Mouse (Mus musculus) adrenal gland, adult 18-20 months (tissue): ENCODE data around the gene Cmya5. TPM values are rescaled to one million over a fixed set of nuclear protein-coding genes. Genes with fewer than 3 reads are reported as not detected.
"Not testable (repeated sequence)": the region's sequence is repeated elsewhere in the genome, so short reads cannot be mapped to it uniquely, and the experiment has no call there.

Experiments
- DNase-seq, 2 experiments: peaks; one replicate each; pipeline ENCODE4 v3.0.0; 2021 to 2022; ENCODE audit warnings: low spot score in 2 of 2
- long read RNA-seq, 2 experiments: library from polyadenylated mRNA; stranded (forward); transcript quantifications; one replicate each; pipeline ENCODE4 v2.0.0; 2021
- total RNA-seq, 2 experiments: library from RNA; stranded (reverse); gene quantifications; 1 replicate in 1 of 2; 2 replicates in 1 of 2; pipeline ENCODE4 v1.2.3; 2021

The Cmya5 gene
- under 1 TPM; 0.20 to 0.99 TPM for total RNA-seq
- long read RNA-seq, experiment 1: 0 reads
- long read RNA-seq, experiment 2: 0 reads

DNA sequence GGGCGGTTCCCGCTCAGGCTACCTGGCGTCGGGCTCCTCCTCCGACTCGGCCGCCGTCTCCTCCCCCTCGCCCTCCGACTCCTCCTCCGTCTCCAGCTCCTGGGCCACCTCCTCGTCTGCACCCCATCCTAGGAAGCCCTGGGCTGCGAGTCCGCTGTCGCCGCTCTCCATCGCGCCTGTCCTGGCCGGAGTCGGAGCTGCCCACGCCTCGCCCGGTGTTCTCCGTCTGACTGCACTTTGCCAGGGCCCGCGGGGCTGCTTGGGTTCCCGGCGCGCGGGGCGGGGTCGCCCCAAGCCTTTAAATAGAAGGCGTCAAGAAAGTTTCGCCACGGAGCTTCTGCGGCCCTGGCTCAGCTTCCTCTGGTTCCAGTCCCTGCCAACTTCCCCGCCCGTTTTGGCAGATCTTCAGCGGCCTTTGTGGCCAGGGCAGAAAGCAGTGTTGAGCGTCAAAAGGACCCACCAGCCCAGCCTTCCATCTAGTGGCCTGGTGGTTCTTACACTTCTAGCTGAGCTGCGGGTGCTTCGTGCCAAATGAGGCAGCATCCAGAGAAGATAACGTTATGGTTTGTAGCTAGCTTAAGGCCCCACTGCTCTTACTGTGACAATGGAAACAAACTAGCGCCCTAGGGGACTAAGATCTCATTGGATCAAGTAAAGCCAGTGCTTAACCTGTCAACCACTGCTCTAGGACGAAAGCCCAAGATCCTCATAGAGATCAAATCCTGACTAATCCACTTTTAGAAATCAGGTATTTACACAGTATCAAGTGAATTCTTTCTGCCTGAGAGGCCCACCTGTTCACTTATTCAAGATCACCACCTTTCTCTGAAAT, at the start of gene Cmya5:
Cmya5 (minus strand) TSS at position 389 of the 832 bp plus-strand sequence.
- peak; percentile 76 to 77 for DNase-seq

DNA sequence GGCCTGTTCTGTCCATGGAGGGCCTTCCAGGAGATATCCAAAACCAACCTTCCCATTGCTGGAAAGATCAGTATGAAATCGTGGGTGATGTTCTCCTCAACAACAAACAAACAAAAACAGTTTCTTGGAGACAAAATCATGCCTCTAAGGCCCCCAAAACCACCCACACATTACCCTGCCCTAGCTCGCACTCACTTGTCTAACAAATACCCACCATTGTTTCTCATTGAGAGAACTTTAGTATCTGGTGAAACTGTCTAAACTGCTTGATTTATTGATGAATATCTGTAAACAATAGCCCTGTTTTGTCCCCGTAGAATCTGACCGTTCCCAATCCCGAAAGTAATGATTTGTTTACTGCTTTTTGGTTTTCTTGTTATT, 48.1 kb upstream of the Cmya5 start:
- DNase-seq: no peak

DNA sequence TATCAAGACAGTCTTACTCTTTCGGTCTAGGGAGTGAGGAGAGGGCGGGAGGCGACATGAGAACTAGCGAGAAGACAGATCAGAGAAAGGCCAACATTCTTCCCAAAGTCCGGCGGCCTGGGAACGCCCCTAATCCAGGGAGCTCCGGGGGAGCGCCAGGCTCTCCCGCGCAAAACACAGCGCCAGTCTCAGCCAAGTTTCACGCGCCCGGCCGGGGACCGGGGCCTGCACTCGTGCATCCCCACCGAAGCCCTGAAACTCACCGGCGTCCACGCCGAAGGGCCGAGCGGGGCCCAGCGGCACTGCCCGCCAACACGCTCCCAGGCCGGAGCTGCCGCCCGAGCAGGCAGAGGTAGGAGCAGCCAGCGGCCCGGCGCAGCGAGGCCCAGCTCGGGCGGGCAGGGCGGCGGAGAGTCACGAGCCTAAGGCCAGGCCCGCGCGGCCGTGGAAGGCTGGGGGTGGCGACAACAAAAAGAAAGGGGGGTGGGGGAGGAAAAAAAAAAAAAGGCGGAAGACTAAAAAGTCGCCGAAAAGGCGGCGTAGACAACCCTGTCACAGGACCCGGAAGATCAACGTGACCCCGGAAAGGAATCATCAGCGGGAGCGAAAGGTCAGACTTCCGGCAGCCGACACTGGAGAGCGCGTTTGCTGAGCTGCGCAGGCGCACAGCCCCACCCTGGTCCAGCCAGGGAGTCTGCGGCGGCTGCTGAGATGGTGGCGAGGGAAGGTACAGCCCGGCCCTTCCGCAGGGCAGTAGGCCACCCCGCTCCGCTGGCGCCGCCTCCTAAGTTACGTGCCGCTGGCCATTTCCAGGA, 47.5 kb upstream of the Cmya5 start, which contains the start of gene Tent2:
Tent2 (minus strand) TSS at position 555 of the 815 bp plus-strand sequence.
- peak; percentile 90 for DNase-seq

- DNase-seq: no peak
These were observed 44.9 kb upstream of the Cmya5 start for GRCm38 (mm10) chr13:93189416-93189815.

- no peak for DNase-seq
These were observed 44.2 kb upstream of the Cmya5 start for GRCm38 (mm10) chr13:93188738-93189137.

DNA sequence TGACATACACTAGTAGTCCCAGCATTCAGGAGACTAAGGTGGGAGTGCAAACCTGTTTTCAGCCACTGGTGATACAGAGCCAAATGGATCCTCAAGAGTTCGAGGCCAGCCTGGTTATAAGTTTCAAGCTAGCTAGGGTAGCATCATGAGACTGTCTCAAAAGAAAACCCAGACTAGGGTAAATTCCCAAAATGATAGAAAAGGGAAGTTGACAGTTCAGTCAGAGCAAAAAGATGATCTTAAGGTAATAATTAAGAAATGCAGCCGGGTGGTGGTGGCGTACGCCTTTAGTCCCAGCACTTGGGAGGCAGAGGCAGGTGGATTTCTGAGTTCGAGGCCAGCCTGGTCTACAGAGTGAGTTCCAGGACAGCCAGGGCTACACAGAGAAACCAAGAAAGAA, 43.3 kb upstream of the Cmya5 start:
- DNase-seq: not testable (repeated sequence)

GRCm38 (mm10) chr13:93180351-93180750, 35.8 kb upstream of the Cmya5 start:
- DNase-seq: no peak

DNA sequence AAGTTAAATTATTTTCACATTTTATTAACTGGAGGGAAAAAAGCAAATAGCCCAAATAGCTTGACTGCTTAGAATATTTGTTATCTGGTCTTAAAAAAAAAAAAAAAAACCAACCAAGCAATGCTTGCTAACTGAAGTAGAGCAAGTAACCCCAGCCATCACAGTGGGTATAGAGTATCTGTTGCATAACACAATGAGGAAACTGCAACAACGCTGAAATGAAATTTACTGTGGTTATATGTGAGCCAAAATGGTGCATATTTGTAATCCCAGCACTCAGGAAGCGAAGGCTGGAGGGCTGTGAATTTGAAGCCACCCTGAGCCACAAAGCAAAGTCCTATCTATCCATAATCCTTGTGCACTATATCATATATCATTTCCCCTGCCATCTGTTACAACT, 35.0 kb upstream of the Cmya5 start:
- DNase-seq: no peak

GRCm38 (mm10) chr13:93177571-93177970, 33.0 kb upstream of the Cmya5 start:
- no peak for DNase-seq

DNA sequence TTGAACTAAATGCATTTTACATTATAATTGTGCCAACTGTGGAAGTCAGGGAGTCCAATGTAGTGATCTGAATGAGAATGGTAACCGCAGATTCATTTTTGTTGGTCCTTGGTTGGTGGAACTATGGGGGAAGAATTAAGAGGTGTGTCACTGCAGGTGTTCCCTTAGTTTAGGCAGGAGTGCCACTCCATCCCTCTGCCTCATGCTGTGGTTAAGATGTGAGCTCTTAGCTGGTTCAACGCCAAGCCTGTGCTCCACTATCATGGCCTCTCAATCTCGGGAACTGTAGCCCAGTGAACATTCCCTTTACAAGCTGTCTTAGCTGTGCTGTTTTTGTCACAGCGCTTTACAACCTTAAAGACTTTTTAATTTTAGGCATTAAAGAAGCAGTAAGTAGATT, 18.8 kb upstream of the Cmya5 start:
- no peak for DNase-seq

DNA sequence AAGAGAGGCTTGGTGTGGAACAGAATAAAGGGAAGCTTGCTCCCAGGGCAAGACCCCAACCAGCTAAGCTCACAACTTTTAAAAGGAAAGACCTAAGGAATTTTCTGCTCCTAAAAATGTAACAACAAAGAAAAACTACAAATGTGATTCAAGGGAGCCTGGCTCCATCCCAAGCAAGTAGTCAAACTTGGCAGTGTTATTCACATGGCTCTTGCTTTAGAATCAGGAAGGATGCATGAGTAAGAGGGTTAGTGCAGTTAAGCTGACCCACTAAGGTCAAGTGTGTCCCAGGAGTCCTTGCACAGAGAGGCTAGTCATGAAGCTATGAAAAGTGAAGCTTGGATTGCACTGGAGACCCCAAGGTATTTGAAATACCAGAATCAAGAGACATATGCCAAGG, 17.9 kb upstream of the Cmya5 start:
- DNase-seq: no peak

DNA sequence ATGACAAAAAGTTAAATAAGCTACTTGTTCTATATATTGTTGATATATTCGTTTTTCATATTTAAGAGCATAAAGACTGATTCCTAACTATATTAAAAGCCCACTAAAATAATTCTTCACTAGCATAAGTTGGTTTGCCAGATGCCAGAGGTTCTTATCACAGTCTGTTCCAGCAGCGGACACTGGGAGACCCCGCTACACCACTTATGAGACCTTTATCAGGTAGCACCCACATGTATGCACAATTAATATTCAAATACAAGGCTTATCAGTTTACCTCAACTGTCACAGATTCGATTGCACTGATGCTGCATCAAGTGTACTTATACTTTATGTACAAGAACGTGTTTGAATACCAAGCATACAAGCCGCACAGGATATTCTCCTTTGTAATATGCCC, 13.7 kb upstream of the Cmya5 start:
- DNase-seq: no peak

DNA sequence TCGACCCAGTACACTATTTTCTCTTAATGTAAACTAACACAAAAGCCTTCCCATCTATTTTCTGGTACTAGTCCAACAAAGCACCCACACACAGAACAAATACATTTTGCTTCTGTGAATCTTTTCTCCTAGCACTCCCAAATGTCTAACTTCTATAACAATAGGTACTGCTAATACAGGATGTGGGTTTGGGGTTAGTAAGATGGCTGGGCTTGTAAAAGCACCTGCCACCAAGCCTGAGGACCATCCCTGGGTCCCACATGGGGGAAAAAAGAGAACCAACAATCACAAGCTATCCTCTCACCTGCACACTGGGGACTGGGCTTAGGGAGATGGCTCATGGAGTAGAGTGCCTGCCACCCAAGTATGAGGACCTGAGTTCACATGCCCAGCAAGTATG, 8.8 kb upstream of the Cmya5 start:
- DNase-seq: no peak

DNA sequence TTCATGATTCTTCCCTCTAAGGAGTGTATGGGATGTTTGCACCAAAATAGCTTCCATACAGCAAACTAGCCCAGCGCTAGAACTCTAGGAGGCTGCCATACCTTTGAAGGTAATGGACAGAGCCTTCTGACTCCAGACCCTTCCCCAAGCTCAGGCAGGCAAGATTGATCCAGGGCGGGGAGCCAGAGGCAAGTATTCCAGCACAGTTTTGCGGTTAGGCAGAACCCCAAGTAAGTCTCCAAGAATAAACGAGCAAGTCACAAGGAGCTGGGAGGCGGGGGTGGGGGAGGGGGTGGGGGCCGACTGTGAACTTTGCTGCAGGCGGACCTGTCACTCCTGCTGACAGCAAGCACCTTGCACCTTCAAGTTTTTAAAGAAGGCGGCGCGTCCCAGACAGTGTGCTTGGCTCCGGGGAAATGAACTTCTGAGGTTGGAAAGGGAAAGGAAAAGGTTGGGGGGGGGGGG, 673 bp downstream of the Cmya5 start:
- DNase-seq: no peak

GRCm38 (mm10) chr13:93141184-93141583, 3.3 kb downstream of the Cmya5 start:
- DNase-seq: no peak

DNA sequence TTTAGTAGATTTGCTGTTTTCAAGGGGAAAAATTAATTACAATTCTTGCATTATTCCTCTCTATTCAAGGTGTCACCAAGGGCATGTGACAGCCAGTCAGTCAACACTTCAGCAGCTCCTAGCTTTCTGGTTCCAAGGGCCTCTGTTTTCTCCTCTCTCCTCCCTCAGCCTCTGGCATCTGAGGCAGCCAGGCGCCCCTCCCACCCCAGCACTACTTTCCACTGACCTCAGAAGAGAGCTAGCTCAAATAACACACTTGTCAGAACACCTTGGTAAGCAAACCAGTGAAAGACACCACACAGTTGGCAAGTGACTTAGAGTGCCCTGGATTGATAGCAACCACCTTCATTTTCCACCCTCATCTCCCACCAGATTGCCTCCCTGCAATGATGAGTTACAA, 6.5 kb downstream of the Cmya5 start:
- no peak for DNase-seq

GRCm38 (mm10) chr13:93137098-93137497, 7.4 kb downstream of the Cmya5 start:
- no peak for DNase-seq

DNA sequence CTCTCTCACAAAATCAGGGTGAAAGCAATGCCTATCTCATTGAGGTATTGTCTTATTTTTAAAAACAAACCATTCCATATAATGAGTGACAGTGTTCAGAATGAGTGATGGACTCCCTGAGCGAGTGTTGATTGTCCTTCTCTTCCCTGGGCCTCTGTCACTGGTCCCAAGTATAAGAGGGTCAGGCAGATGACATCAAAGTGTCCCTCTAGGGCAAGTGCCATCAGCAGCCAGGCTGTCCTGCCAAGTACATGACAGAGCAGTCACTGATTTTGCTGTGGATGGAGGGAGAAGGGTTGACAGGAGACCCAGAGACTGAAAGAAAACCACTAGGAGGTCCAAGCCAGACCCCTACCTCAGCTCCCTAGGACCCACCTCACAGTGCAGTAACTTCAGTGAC, 8.3 kb downstream of the Cmya5 start:
- no peak for DNase-seq

- DNase-seq: no peak
These were observed 9.0 kb downstream of the Cmya5 start for GRCm38 (mm10) chr13:93135501-93135900.

GRCm38 (mm10) chr13:93130674-93131073, 13.8 kb downstream of the Cmya5 start:
- DNase-seq: no peak

DNA sequence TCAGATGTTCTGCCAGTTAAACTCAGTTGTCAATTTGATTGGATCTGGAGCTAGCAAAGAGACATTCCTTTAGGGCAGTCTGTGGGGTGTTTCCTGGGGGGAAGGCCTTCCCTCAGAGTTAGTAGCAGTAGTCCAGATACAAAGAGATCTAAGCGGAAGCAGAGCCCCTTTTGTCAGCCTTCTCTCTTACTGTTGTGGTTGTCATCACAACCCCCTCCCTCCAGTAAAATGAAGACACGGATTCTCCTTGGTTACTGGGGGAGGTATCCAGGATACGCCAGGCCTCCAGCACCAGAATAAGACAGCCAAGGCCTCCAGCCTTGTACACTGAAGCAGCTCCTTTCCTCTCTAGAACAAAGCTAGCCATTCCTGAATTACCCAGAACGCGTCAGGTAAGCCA, 15.6 kb downstream of the Cmya5 start:
- DNase-seq: no peak
